Mouse (Mus musculus) midbrain, embryonic 15.5 days (tissue): ENCODE data around the gene Trim28. TPM values are rescaled to one million over a fixed set of nuclear protein-coding genes. Genes with fewer than 3 reads are reported as not detected.

Experiments
- ATAC-seq: fragments of 200-750 bp; cut with Nextera tagmentation; replicated peaks from 2 replicates; pipeline ENCODE4 v1.8.0; 2017; ENCODE audit warnings: moderate TSS enrichment
- H3K27ac ChIP-seq: fragments of 300-500 bp; sonication (generic); 2 replicates; pipeline ENCODE4 v1.5.1; 2015; ENCODE audit warnings: mild to moderate bottlenecking, inconsistent platforms
- H3K27me3 ChIP-seq: fragments of 300-500 bp; sonication (generic); replicated peaks from 2 replicates; pipeline ENCODE4 v1.6.1; 2015; ENCODE audit warnings: inconsistent platforms
- H3K36me3 ChIP-seq: fragments of 300-500 bp; sonication (generic); replicated peaks from 2 replicates; pipeline ENCODE4 v1.6.1; 2015; ENCODE audit warnings: inconsistent platforms
- H3K4me1 ChIP-seq: fragments of 300-500 bp; sonication (generic); 2 replicates; pipeline ENCODE4 v1.6.1; 2015; ENCODE audit warnings: inconsistent platforms
- H3K4me2 ChIP-seq: fragments of 300-500 bp; sonication (generic); 2 replicates; pipeline ENCODE4 v1.6.1; 2015; ENCODE audit warnings: inconsistent platforms, mild to moderate bottlenecking, moderate library complexity
- H3K4me3 ChIP-seq: fragments of 300-500 bp; sonication (generic); 2 replicates; pipeline ENCODE4 v1.5.1; 2015; ENCODE audit warnings: mild to moderate bottlenecking, inconsistent platforms
- H3K9ac ChIP-seq: fragments of 300-500 bp; sonication (generic); 2 replicates; pipeline ENCODE4 v1.6.1; 2015; ENCODE audit warnings: mild to moderate bottlenecking, inconsistent platforms
- H3K9me3 ChIP-seq: fragments of 300-500 bp; sonication (generic); 2 replicates; pipeline ENCODE4 v1.6.1; 2016; ENCODE audit warnings: inconsistent platforms
- WGBS: fragments of 180-500 bp; shearing (Covaris S2); methylation state at CpG from one replicate; pipeline ENCODE4 v1.1.7; 2015; ENCODE audit warnings: mixed read lengths; 5-methylcytosine and 5-hydroxymethylcytosine counted together
- polyA plus RNA-seq: library from polyadenylated mRNA; unstranded; fragments of >200 nt; fragmentation: Nextera tagmentation; extraction: Ambion mirVana; gene quantifications from 2 replicates; pipeline ENCODE4 v1.2.1, GENCODE M21; 2015

The Trim28 gene
- polyA plus RNA-seq, 1 experiment from 2014 or later = 229 TPM

DNA sequence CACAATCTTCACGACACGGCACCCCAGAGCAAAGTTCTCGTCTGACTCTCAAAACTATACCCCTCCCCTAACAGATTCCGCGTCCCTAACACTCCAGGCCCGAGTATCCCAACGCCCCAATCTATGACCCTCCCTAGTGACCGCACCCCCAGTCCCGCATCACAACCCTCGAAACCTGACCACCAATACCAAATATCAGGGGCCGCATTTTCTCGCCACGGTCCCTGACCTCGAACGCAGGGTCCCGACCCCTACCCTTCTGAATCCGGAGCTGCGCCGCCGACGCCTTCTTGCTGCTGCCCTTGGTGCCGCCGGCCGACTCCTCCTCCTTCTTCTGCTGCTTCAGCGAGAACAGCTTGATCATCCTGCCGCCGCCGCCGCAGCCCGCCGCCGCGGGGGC lies 38.5 kb downstream of the Trim28 start:
- H3K36me3 ChIP-seq = peaks cover 17% of the 10 kb centered on the region
- H3K9ac ChIP-seq = peak overlapping the region; percentile 99
- H3K4me1 ChIP-seq = peaks cover 51% of the 10 kb centered on the region
- H3K4me2 ChIP-seq = peak overlapping the region; percentile 75
- under 1% methylated on average over 32 of the region's 33 CpGs for WGBS
- no peaks in the 10 kb centered on the region for H3K9me3 ChIP-seq
- ATAC-seq = no peak
- H3K27me3 ChIP-seq = peaks cover 11% of the 10 kb centered on the region
- H3K4me3 ChIP-seq = peak overlapping the region; percentile 79
- peak overlapping the region; percentile 100 for H3K27ac ChIP-seq

DNA sequence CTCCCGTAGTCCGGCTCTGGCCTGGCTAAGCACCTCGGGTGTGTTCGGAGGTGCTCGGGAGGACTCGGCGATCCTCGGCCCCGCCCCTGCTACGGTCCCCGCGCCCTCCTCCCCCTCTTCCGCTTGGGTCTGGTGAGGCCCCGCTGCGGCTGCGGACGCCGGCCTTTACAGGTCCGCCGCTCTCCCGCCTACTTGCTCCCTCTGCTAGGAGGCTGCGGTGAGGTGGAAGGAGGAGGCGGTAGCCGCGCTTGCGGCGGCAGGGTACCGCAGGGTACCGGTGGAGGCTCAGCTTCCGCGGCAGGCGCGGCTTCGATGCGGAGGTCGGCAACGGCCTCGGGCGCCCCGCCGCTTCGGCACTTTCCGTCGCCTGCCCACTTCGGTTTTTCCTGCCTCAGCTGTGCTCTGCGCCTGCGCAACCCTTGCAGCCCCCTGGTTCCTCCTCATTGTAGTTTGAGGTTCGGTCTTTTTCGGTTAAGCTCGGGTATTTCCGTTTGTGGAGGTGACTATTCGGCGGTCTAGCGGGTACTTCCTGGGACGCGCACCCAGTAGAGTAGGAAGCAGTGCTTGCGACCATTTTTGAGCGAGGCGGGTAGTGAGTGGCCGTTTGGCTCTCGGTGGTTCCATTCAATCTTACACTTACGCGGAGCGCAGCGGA lies 39.1 kb downstream of the Trim28 start, which contains the start of gene Ube2m:
Gene Ube2m, minus strand, starts transcription at position 375 of the 655 bp plus-strand sequence.
- Histone ChIP-seq H3K27ac (peak within 1 kb of the TSS; percentile 100), H3K4me3 (peak within 1 kb of the TSS; percentile 79), H3K9me3 (no peaks in the 10 kb centered on the region), H3K4me2 (peak within 1 kb of the TSS; percentile 75), H3K4me1 (peaks cover 47% of the 10 kb centered on the region), H3K36me3 (peaks cover 12% of the 10 kb centered on the region; the same call in 1 of the 2 replicates), H3K9ac (peak within 1 kb of the TSS; percentile 99), H3K27me3 (peaks cover 18% of the 10 kb centered on the region)
- ATAC-seq = peak; percentile 91
- under 1% methylated on average over 62 of the region's 65 CpGs for WGBS

DNA sequence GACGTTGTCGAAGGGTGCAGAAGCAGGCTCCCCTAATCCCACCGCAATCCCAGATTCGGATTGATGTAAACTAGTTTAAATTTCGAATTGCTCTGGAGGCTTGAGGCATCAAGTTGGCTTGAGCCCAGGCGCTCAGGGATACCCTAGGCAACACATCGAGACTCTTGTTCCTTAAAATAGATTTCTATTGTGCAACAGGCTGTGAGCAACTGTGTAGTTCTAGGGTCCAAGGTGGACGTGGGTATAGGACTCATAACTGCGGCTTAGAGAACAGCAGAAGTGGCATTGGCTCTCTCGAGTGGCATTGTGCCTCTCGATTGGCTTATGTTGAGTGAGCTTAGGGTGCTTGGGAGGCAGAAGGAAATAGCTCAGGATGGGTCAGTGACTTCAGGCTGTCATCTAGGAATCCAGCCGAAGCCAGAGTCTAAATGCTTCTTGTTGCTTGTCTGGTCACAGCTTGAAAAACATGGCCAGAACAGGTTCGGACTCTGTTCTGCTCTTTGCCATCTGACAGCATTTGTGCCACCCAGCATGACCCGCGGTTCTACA lies 39.8 kb downstream of the Trim28 start:
- Histone ChIP-seq H3K36me3 (peaks cover 12% of the 10 kb centered on the region; the same call in 1 of the 2 replicates), H3K4me3 (peak overlapping the region; percentile 79), H3K9ac (peak overlapping the region; percentile 99), H3K9me3 (no peaks in the 10 kb centered on the region), H3K4me1 (peaks cover 44% of the 10 kb centered on the region), H3K27ac (peak overlapping the region; percentile 100), H3K27me3 (peaks cover 23% of the 10 kb centered on the region), H3K4me2 (peak overlapping the region; percentile 75)
- 19% methylated on average over 15 of the region's 15 CpGs for WGBS
- 0 out of 2 replicates have a peak, but pooled peaks have one; percentile 0 for ATAC-seq

DNA sequence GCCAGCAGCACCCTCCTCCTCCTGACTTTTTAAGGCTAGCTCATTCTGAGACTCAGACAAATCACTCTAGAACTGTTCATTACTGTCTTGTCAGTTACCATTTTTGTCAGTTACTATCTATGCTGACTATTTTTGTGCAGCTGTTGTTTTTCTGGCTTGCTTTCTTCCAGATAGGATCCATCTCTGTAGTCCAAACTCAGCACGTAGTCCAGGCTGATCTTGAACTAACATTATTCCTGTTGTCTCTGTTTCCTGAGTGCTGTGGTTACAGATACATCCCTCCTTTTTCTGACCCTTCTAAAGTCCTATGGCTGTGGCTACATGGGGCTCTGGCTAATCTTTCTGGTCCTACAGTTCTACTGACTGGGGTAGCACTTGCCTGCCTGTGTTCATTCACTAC lies 40.3 kb downstream of the Trim28 start:
- peaks cover 12% of the 10 kb centered on the region; the same call in 1 of the 2 replicates for H3K36me3 ChIP-seq
- H3K9ac ChIP-seq = peak overlapping the region; percentile 99
- peak overlapping the region; percentile 75 for H3K4me2 ChIP-seq
- H3K27ac ChIP-seq = peak overlapping the region; percentile 100; the same call in 1 of the 2 replicates
- peaks cover 23% of the 10 kb centered on the region for H3K27me3 ChIP-seq
- 93% methylated on average over 1 of the region's 1 CpGs for WGBS
- H3K9me3 ChIP-seq = no peaks in the 10 kb centered on the region
- H3K4me3 ChIP-seq = peak overlapping the region; percentile 79
- ATAC-seq = no peak
- H3K4me1 ChIP-seq = peaks cover 44% of the 10 kb centered on the region

DNA sequence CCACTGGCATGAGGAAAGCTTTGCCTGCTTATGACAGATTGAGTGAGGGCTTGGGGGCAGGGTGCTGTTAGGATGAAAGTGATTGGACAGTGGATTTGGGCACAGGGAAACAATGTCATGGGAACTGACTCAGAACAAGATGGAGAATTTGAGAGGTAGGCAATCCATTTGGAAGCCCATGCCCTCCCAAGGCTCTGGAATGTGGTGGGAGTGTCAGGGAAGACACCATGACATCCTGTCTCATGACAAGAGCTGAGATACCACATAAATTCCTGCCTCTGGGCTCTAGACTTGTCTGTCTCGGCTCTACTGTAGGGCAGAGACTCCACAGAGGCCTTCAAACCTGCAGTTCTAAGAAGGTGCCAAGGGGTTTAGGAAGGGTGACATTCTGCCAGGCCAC lies 42.3 kb downstream of the Trim28 start:
- 61% methylated on average over 1 of the region's 1 CpGs for WGBS
- no peak for ATAC-seq
- Histone ChIP-seq H3K9me3 (no peaks in the 10 kb centered on the region), H3K4me3 (no peak overlapping the region), H3K27me3 (peaks cover 28% of the 10 kb centered on the region), H3K4me1 (peaks cover 34% of the 10 kb centered on the region), H3K27ac (no peak overlapping the region), H3K9ac (no peak overlapping the region), H3K4me2 (no peak overlapping the region), H3K36me3 (peaks cover 2% of the 10 kb centered on the region; the same call in 1 of the 2 replicates)

DNA sequence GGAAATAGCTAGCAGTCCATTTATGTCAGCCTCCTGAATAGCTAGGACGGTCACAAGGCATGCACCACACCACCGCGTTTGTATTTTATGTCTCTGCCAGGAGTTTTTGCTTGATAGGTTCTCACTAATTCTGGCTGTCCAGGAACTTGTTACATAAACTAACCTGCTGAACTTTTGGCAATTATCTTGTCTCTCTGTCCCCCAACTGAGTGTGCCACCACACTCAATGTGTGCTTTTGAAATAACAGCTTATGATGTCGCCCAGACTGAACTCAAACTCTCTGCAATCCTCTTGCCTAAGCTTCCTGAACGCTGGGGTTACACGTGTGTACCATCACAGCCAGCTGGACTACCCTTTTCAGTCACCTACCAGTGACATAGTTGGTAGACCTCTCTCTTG lies 43.6 kb downstream of the Trim28 start:
- Histone ChIP-seq H3K27me3 (peaks cover 28% of the 10 kb centered on the region), H3K9me3 (no peaks in the 10 kb centered on the region), H3K4me2 (no peak overlapping the region), H3K4me3 (no peak overlapping the region), H3K27ac (no peak overlapping the region), H3K9ac (no peak overlapping the region), H3K36me3 (no peaks in the 10 kb centered on the region), H3K4me1 (peaks cover 25% of the 10 kb centered on the region)
- no peak for ATAC-seq
- 79% methylated on average over 6 of the region's 6 CpGs for WGBS

DNA sequence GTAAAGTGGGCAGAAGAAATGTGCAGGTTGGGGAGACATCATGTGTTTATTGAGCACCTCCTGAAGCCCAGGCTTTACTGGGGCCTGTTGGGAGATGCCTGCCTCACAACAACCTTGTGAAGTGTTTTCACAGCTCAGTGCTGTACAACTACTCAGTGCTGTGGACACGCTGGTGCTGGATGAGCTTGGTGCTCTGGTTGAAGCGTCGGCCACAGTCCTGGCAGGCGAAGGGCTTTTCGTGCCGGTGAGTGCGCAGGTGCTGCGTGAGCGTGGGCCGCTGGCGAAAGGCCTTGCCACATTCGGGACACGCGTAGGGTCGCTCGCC lies 44.2 kb downstream of the Trim28 start:
- no peak overlapping the region for H3K27ac ChIP-seq
- peak overlapping the region; percentile 49 for H3K4me3 ChIP-seq
- H3K27me3 ChIP-seq = peaks cover 28% of the 10 kb centered on the region
- H3K4me1 ChIP-seq = peaks cover 25% of the 10 kb centered on the region
- H3K9ac ChIP-seq = peak overlapping the region; percentile 72
- H3K4me2 ChIP-seq = peak overlapping the region; percentile 93
- no peak for ATAC-seq
- 44% methylated on average over 16 of the region's 16 CpGs for WGBS
- no peaks in the 10 kb centered on the region for H3K36me3 ChIP-seq
- H3K9me3 ChIP-seq = no peaks in the 10 kb centered on the region

DNA sequence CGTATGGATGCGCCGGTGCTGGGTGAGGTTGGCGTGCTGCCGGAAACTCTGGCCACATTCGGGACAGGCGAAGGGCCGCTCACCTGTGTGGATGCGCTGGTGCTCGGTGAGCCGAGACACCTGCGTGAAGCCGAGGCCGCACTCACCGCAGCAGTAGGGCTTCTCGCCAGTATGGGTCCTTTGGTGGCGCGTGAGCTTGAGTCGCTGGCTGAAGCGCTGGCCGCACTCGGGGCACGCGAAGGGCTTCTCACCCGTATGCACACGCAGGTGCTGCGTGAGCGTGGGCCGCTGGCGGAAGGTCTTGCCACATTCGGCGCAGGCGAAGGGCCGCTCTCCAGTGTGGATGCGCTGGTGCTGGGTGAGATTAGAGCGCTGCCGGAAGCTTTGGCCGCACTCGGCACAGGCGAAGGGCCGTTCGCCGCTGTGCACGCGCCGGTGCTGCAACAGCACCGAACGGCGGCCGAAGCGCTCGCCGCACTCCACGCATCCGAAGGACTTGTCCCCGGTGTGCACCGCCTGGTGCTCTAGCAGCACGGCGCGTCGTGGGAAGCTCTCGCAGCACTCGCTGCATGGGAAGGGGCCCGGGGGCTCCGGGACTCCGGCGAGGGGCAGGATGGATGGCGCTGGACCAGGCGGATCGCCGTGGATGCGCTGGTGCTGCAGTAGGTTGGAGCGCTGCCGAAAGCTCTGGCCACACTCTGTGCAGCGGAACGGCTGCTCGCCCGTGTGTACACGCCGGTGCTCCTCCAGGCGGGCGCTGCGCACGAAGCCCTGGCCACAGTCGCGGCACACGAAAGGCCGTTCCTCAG lies 44.7 kb downstream of the Trim28 start:
- WGBS = 6% methylated on average over 88 of the region's 88 CpGs
- peak overlapping the region; percentile 49 for H3K4me3 ChIP-seq
- peak overlapping the region; percentile 93 for H3K4me2 ChIP-seq
- peak; percentile 69 for ATAC-seq
- peak overlapping the region; percentile 72 for H3K9ac ChIP-seq
- H3K9me3 ChIP-seq = no peaks in the 10 kb centered on the region
- H3K36me3 ChIP-seq = no peaks in the 10 kb centered on the region
- peaks cover 23% of the 10 kb centered on the region for H3K4me1 ChIP-seq
- peak overlapping the region; percentile 72 for H3K27ac ChIP-seq
- peaks cover 28% of the 10 kb centered on the region for H3K27me3 ChIP-seq

DNA sequence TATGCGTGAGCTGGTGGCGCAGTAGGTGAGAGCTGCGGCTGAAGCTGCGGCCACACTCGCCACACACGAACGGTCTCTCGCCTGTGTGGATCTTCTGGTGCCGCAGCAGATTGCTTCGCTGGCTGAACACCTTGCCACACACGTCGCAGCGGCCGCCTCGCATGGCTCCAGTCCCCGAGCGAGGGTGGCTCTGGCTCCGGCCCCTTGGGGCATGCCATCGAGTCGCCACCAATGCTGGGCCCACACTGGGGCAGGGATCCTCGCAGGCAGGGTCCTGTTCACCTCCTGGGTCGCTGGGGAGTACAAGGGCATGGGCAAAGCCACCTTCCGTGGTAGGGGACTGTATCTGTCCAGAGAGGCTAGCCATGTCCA lies 45.3 kb downstream of the Trim28 start:
- WGBS = 2% methylated on average over 23 of the region's 23 CpGs
- peak; percentile 44 for ATAC-seq

DNA sequence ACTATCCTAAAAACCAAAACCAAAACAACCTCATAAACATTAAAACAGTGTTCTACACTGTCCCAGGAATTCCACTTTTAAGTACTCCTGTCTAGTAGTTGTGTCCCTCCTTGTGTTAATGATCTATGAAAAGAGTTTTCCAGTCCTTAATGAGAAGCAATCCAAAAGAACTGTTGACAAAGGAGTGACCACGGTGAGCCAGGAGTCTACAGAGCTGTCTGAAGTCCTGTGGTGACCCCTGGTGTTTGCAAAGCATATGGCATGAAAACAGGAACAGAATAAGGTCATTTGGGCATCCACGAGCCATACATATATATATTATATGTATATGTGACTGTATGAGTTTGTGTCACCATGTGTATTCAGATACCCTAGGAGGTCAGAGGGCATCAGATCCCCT lies 47.2 kb downstream of the Trim28 start:
- Histone ChIP-seq H3K4me1 (peaks cover 15% of the 10 kb centered on the region), H3K4me2 (no peak overlapping the region), H3K36me3 (no peaks in the 10 kb centered on the region), H3K9me3 (no peaks in the 10 kb centered on the region), H3K4me3 (no peak overlapping the region), H3K9ac (no peak overlapping the region), H3K27me3 (peaks cover 28% of the 10 kb centered on the region), H3K27ac (no peak overlapping the region)
- ATAC-seq = peak; percentile 13; the same call in 1 of the 2 replicates
- WGBS = 5% methylated on average over 2 of the region's 2 CpGs

More for the DNA sequence above, 45.3 kb downstream of the Trim28 start:
- H3K27ac ChIP-seq = peak overlapping the region; percentile 72
- peak overlapping the region; percentile 93 for H3K4me2 ChIP-seq
- H3K27me3 ChIP-seq = peaks cover 28% of the 10 kb centered on the region
- H3K4me1 ChIP-seq = peaks cover 17% of the 10 kb centered on the region
- no peaks in the 10 kb centered on the region for H3K36me3 ChIP-seq
- peak overlapping the region; percentile 72 for H3K9ac ChIP-seq
- no peaks in the 10 kb centered on the region for H3K9me3 ChIP-seq
- peak overlapping the region; percentile 49 for H3K4me3 ChIP-seq

DNA sequence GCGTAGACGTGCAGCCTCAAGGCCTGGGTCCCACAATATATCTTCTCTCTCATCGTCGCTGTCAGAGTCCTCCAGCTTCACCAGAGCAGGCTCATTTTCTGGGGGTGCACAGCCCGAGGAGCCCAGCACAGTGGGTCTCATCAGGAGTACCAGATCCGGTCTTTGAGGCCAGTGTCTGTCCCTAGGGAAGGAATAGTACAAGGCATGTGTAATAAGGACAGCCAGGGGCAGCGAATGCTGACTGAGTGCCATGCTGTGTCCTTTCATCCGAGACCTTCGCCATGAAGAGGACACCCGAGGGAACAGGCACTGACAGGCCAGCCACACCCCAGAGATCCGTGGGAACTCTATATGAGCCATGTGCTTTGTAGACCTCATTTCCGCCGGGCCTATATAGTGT lies 54.1 kb downstream of the Trim28 start:
- 91% methylated on average over 13 of the region's 13 CpGs for WGBS
- Histone ChIP-seq H3K9me3 (no peaks in the 10 kb centered on the region), H3K4me2 (no peak overlapping the region), H3K27ac (no peak overlapping the region), H3K9ac (no peak overlapping the region), H3K36me3 (no peaks in the 10 kb centered on the region), H3K27me3 (no peaks in the 10 kb centered on the region), H3K4me3 (no peak overlapping the region), H3K4me1 (peaks cover 7% of the 10 kb centered on the region)
- ATAC-seq = no peak

DNA sequence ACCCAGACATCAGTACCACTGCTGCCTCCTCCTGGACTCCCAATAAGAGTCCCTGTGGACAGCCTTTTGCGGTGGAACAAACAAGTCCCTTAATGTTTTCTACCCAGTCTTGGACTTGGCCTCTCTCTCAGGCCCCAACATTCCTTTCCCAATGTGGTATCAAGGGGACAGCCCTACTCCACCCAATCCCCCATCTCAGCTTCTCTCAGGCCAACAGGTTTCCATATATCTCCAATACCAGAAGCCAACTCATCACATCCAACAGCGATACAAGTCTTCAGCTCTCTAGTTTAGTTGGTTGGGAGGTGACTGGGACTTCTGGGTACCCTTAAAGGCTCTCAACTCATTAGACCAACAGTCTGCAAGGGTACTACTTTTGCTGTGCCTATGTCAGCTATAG lies 54.6 kb downstream of the Trim28 start:
- H3K9ac ChIP-seq = peak overlapping the region; percentile 62; the same call in 1 of the 2 replicates
- 92% methylated on average over 2 of the region's 2 CpGs for WGBS
- peak overlapping the region; percentile 73 for H3K4me3 ChIP-seq
- H3K27me3 ChIP-seq = no peaks in the 10 kb centered on the region
- H3K27ac ChIP-seq = peak overlapping the region; percentile 97
- H3K4me2 ChIP-seq = peak overlapping the region; percentile 48
- no peaks in the 10 kb centered on the region for H3K9me3 ChIP-seq
- peaks cover 7% of the 10 kb centered on the region for H3K4me1 ChIP-seq
- H3K36me3 ChIP-seq = no peaks in the 10 kb centered on the region
- ATAC-seq = no peak
